13 mouse cellular contexts compared by ENCODE assay signal in genomic region chr11:63124316-63124715, GRCm38 (mm10). TPM values are rescaled to one million over a fixed set of nuclear protein-coding genes. Genes with fewer than 3 reads are reported as not detected.
A peak's percentile ranks its signal among the peaks of the same experiment; 100 is the strongest.
DNase-seq lines count a peak whose midpoint lies in the region; TF ChIP-seq lines count a peak whose summit lies in the region.
"Had no signal": no experiment of that assay in that cellular context is flagged by ENCODE, and none has a peak within 500 bp of the region (broad histone marks: within the 10 kb centered on the region; RNA-seq: fewer than 3 reads in every experiment).

No protein-coding gene starts in this region.

- peak overlapping the region; percentile 6; the same call in 1 of the 2 replicates for H3K27ac ChIP-seq in gastrocnemius, adult 2 months
- H3K27ac ChIP-seq in layer of hippocampus, adult 2 months, result no peak overlapping the region
- H3K27ac ChIP-seq: hindbrain, postnatal 0 days; liver, embryonic 13.5 days had no signal

- H3K4me3 ChIP-seq in gastrocnemius, adult 2 months, result no peak overlapping the region
- no peak overlapping the region for H3K4me3 ChIP-seq in layer of hippocampus, adult 2 months
- H3K4me3 ChIP-seq: liver, embryonic 13.5 days had no signal

- intact Hi-C loops in gastrocnemius, adult 2 months (cut with DNase I), result no loop called here
- intact Hi-C loops in gastrocnemius, postnatal 36 days (cut with DNase I), result no loop called here

- TF ChIP-seq CTCF in gastrocnemius, adult 2 months (IDR thresholded peaks at IDR 0.05), result no peak
- TF ChIP-seq CTCF in layer of hippocampus, adult 2 months (conservative IDR thresholded peaks at IDR 0.05), result peak; percentile 48

- no peak for DNase-seq in gastrocnemius, adult 2 months
- no peak for DNase-seq in gastrocnemius, postnatal 36 days
- no peak for DNase-seq in layer of hippocampus, adult 2 months (ENCODE audit: low spot score in 2 of 2)
- no peak for DNase-seq in layer of hippocampus, postnatal 10 days (ENCODE audit: low spot score in 2 of 2)
- DNase-seq in A20 (ENCODE audit: low read depth, low spot score), result peak; percentile 26
- peak; percentile 66 for DNase-seq in embryo, embryonic 11 days
- no peak for DNase-seq in cerebellum, postnatal 14 days
- no peak for DNase-seq in cerebellum, postnatal 10 days
- DNase-seq: cerebellum, postnatal 36 days; gastrocnemius, postnatal 25 days; layer of hippocampus, adult 9-11 months; liver, embryonic 13.5 days had no signal

RNA-seq across cellular contexts. Expression of gene Pmp22, which starts 4.5 kb away (rescaled TPM):
- total RNA-seq in gastrocnemius, adult 2 months (2021), result 10 to 100 TPM; 28.8 to 43.1 TPM
- total RNA-seq in gastrocnemius, postnatal 36 days (2021), result 10 to 100 TPM; 36.3 to 69.3 TPM
- 10 to 100 TPM; 17.9 to 21.4 TPM for total RNA-seq in layer of hippocampus, adult 2 months (2021)
- 10 to 100 TPM; 18.3 to 21.0 TPM for total RNA-seq in layer of hippocampus, postnatal 10 days (2021)

Comparison
In these comparisons a context has a peak if more than half of its experiments do, and no peak if none do; other contexts are left out.
1. DNase-seq: peak in A20 (single experiment) and embryo, embryonic 11 days (single experiment); none in gastrocnemius, adult 2 months (single experiment), gastrocnemius, postnatal 36 days (0 of 2), layer of hippocampus, adult 2 months (0 of 2), layer of hippocampus, postnatal 10 days (0 of 2), cerebellum, postnatal 14 days (0 of 2) and cerebellum, postnatal 10 days (0 of 2).